Mouse (Mus musculus): ENCODE results near the gene Ctla4.

- no peak for TF ChIP-seq CEBPB (IDR thresholded peaks at IDR 0.05; ENCODE audit: low read depth)
- TF ChIP-seq CTCF (IDR thresholded peaks at IDR 0.05; ENCODE audit: control insufficient read depth, insufficient read depth, insufficient read length): no peak
- no peak for TF ChIP-seq MYOD1 (IDR thresholded peaks at IDR 0.05; ENCODE audit: control insufficient read depth, insufficient read length, low read depth)
Measured at GRCm38 (mm10) chr1:60862951-60863461, 23.8 kb upstream of the Ctla4 start.

All from C2C12 (cell line).